Mouse (Mus musculus): Measurements from ENCODE around the gene Cradd.

GRCm38 (mm10) chr10:95238667-95239066 is 85.3 kb downstream of the Cradd start:
- no peak for TF ChIP-seq GATA1 (IDR thresholded peaks at IDR 0.05; ENCODE audit: borderline replicate concordance, low read length)
- TF ChIP-seq FLI1 (IDR thresholded peaks at IDR 0.05; ENCODE audit: low read length): no peak
